Mouse (Mus musculus) small intestine, adult 10 weeks (tissue): ENCODE results near the gene Rps24. TPM values are rescaled to one million over a fixed set of nuclear protein-coding genes. Genes with fewer than 3 reads are reported as not detected.

Experiments used
- polyA plus RNA-seq: library from polyadenylated mRNA; stranded (reverse); fragments of 350-450 nt; fragmentation: Illumina TruSeq; extraction: RNeasy Lipid Tissue Mini Kit (QIAGEN cat#74804); gene quantifications from one replicate; pipeline ENCODE4 v1.2.3, GENCODE M21; 2014; ENCODE audit warnings: low replicate concordance

Gene Rps24
- 5,335 TPM for polyA plus RNA-seq

GRCm38 (mm10) chr14:24486773-24487227 lies at the start of gene Rps24, which contains the start of gene Polr3a:
Rps24 (plus strand) TSS chr14:24487125.
Polr3a (minus strand) TSS chr14:24487058.

Other genes with a start within 250 kb of the Rps24 start
- gene Dlg5, start 241.2 kb upstream of the Rps24 start, polyA plus RNA-seq, result 9.8 TPM
- gene E330034G19Rik, start 193.9 kb upstream of the Rps24 start, polyA plus RNA-seq, result not detected
- gene Polr3a, start 67 bp upstream of the Rps24 start, polyA plus RNA-seq, result 2.4 TPM